Mouse (Mus musculus) limb, embryonic 12.5 days (tissue): ENCODE measurements around the gene Pheta2. TPM values are rescaled to one million over a fixed set of nuclear protein-coding genes. Genes with fewer than 3 reads are reported as not detected.
"Not testable (repeated sequence)": the region's sequence is repeated elsewhere in the genome, so short reads cannot be mapped to it uniquely, and the experiment has no call there.

Source experiments
- ATAC-seq: fragments of 200-750 bp; cut with Nextera tagmentation; 2 replicates; pipeline ENCODE4 v1.8.0; 2017; ENCODE audit warnings: low read depth, moderate TSS enrichment; ENCODE audit not compliant: insufficient number of reproducible peaks, insufficient read depth, low FRiP score, low TSS enrichment
- H3K27ac ChIP-seq: fragments of 300-500 bp; sonication (generic); 2 replicates; pipeline ENCODE4 v1.5.1; 2016; ENCODE audit warnings: mild to moderate bottlenecking, moderate library complexity
- H3K27me3 ChIP-seq: fragments of 300-500 bp; sonication (generic); 2 replicates; pipeline ENCODE4 v1.6.1; 2016; ENCODE audit warnings: mild to moderate bottlenecking, moderate library complexity
- H3K36me3 ChIP-seq: fragments of 300-500 bp; sonication (generic); 2 replicates; pipeline ENCODE4 v1.6.1; 2016; ENCODE audit warnings: mild to moderate bottlenecking, moderate library complexity
- H3K4me1 ChIP-seq: fragments of 300-500 bp; sonication (generic); replicated peaks from 2 replicates; pipeline ENCODE4 v1.6.1; 2016
- H3K4me2 ChIP-seq: fragments of 300-500 bp; sonication (generic); 2 replicates; pipeline ENCODE4 v1.6.1; 2016; ENCODE audit warnings: mild to moderate bottlenecking, moderate library complexity
- H3K4me3 ChIP-seq: fragments of 300-500 bp; sonication (generic); replicated peaks from 2 replicates; pipeline ENCODE4 v1.5.1; 2016; ENCODE audit warnings: mild to moderate bottlenecking
- H3K9ac ChIP-seq: fragments of 300-500 bp; sonication (generic); replicated peaks from 2 replicates; pipeline ENCODE4 v1.6.1; 2016; ENCODE audit warnings: mild to moderate bottlenecking, moderate library complexity
- H3K9me3 ChIP-seq: fragments of 300-500 bp; sonication (generic); 2 replicates; pipeline ENCODE4 v1.6.1; 2016; ENCODE audit warnings: mild to moderate bottlenecking, moderate library complexity
- WGBS: fragments of 180-500 bp; shearing (Covaris S2); methylation state at CpG from one replicate; pipeline ENCODE4 v1.1.7; 2016; 5-methylcytosine and 5-hydroxymethylcytosine counted together
- microRNA-seq: library from miRNA; unstranded; fragments of <30 nt; microRNA quantifications from one replicate; pipeline ENCODE4, GENCODE M21; 2017
- polyA plus RNA-seq: library from polyadenylated mRNA; unstranded; fragments of >200 nt; fragmentation: Nextera tagmentation; extraction: Ambion mirVana; gene quantifications from 2 replicates; pipeline ENCODE4 v1.2.1, GENCODE M21; 2016

Gene Pheta2
- polyA plus RNA-seq, 1 experiment from 2014 or later, result 11.0 TPM

DNA sequence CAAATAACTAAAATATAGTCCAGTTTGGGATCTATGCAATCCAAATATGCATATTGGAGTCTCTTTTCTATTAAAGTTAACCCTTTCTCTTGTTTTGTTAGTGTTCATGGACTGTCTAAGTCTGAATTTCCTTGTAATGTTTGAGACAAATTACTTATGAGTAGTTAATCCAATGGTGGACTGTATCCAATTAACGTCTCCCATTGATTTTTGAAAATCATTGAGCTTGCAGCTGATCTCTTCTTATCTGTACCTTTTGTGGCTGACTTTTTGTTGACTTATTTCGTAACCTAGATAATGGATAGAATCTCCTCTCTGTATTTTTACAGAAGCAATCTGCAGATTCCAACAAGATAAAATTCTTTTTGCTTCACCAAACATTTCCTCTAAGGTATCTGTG is 43.7 kb downstream of the Pheta2 start:
- 84% methylated on average over 2 of the region's 2 CpGs for WGBS
- no peak overlapping the region for H3K4me2 ChIP-seq

DNA sequence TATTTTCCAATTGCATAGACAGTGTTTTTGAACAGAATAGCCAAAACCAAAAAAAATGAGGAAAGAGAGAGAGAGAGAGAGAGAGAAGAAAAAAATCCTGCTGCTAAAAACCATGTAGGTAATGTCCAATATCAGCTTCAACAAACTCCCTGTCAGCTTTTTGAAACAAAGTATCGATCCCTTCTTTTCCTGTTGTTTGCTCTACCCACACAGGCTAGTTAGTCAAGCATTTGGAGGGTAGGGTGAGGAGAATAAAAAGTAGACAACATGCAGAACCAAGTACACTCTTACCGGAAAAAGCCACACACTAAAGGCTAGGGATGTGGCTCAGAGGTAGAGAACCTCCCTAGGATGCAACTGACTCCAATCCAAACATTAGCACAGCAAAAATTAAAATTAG is 47.0 kb downstream of the Pheta2 start:
- Histone ChIP-seq H3K27ac (no peak overlapping the region), H3K4me2 (no peak overlapping the region), H3K9me3 (no peaks in the 10 kb centered on the region), H3K9ac (no peak overlapping the region), H3K4me3 (no peak overlapping the region), H3K27me3 (no peaks in the 10 kb centered on the region), H3K36me3 (no peaks in the 10 kb centered on the region), H3K4me1 (peaks cover 4% of the 10 kb centered on the region; the same call in 1 of the 2 replicates)
- no peak for ATAC-seq
- 91% methylated on average over 2 of the region's 2 CpGs for WGBS

More for the DNA sequence above, 43.7 kb downstream of the Pheta2 start:
- H3K9ac ChIP-seq, result no peak overlapping the region
- H3K9me3 ChIP-seq, result no peaks in the 10 kb centered on the region
- H3K36me3 ChIP-seq, result no peaks in the 10 kb centered on the region
- peaks cover 14% of the 10 kb centered on the region for H3K4me1 ChIP-seq
- H3K4me3 ChIP-seq, result no peak overlapping the region
- ATAC-seq, result no peak
- no peak overlapping the region for H3K27ac ChIP-seq
- no peaks in the 10 kb centered on the region; the same call in 1 of the 2 replicates for H3K27me3 ChIP-seq

- not testable (repeated sequence) for H3K27me3 ChIP-seq, H3K4me1 ChIP-seq, H3K9me3 ChIP-seq, H3K4me2 ChIP-seq, H3K4me3 ChIP-seq, H3K36me3 ChIP-seq, ATAC-seq, H3K9ac ChIP-seq, H3K27ac ChIP-seq
- WGBS, result 89% methylated on average over 10 of the region's 10 CpGs
Measured at GRCm38 (mm10) chr15:82389916-82390315, 51.2 kb downstream of the Pheta2 start.

DNA sequence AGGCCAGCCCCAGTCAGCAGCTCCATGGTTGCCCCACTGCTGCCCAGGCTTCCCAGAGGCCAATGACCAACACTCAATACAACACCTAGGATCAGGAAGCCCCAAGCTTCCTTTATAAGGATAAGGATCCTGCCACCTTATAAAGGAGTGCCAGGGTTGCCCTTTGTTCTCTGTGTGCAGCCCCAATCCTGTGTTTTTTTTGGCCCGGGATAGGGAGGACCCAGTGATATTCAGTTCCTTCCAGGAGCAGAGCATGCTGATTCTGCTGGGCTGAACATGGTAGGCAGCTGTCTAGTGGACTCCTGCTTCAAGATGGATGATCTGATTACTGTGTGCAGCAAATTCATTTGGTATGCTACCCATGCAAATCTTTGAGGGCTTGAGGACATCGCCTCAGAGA is 55.2 kb downstream of the Pheta2 start, which contains the start of gene Cyp2d11:
Gene Cyp2d11, minus strand, starts transcription at position 101 of the 400 bp plus-strand sequence.
- H3K9me3 ChIP-seq, H3K27ac ChIP-seq, ATAC-seq, H3K4me3 ChIP-seq, H3K9ac ChIP-seq, H3K36me3 ChIP-seq, H3K4me1 ChIP-seq, H3K27me3 ChIP-seq, H3K4me2 ChIP-seq: not testable (repeated sequence)
- 82% methylated on average over 2 of the region's 2 CpGs for WGBS

Small RNAs within 50 kb of the gene (microRNA-seq; reads per million reads assigned to microRNA genes)
- not detected for gene Mir7684

Other genes starting within 250 kb of the Pheta2 start
- 23.4 and 26.6 TPM in 2 replicates for gene Ccdc134, start 211.0 kb upstream of the Pheta2 start, polyA plus RNA-seq
- gene Srebf2, start 191.8 kb upstream of the Pheta2 start, polyA plus RNA-seq, result 186 and 188 TPM in 2 replicates
- 0.10 and 0.23 TPM in 2 replicates for gene Shisa8, start 126.1 kb upstream of the Pheta2 start, polyA plus RNA-seq
- 0.10 TPM in 1 of 2 replicates, not detected in the other for gene Tnfrsf13c, start 114.6 kb upstream of the Pheta2 start, polyA plus RNA-seq
- 75.5 and 75.7 TPM in 2 replicates for gene Cenpm, start 94.2 kb upstream of the Pheta2 start, polyA plus RNA-seq
- not detected in 2 replicates for gene 1500009C09Rik, start 86.5 kb upstream of the Pheta2 start, polyA plus RNA-seq
- gene Sept3, start 64.0 kb upstream of the Pheta2 start, polyA plus RNA-seq, result 45.5 and 46.3 TPM in 2 replicates
- gene Wbp2nl, start 40.0 kb upstream of the Pheta2 start, polyA plus RNA-seq, result not detected in 2 replicates
- gene Naga, start within 50 bp of the Pheta2 start, polyA plus RNA-seq, result 33.6 and 34.1 TPM in 2 replicates
- 204 and 226 TPM in 2 replicates for gene Smdt1, start within 50 bp of the Pheta2 start, polyA plus RNA-seq
- gene Ndufa6, start 15.4 kb downstream of the Pheta2 start, polyA plus RNA-seq, result 302 and 311 TPM in 2 replicates
- gene Cyp2d22, start 41.3 kb downstream of the Pheta2 start, polyA plus RNA-seq, result 3.3 and 5.2 TPM in 2 replicates
- gene Cyp2d11, start 55.1 kb downstream of the Pheta2 start, polyA plus RNA-seq, result not detected in 2 replicates
- gene Cyp2d10, start 68.3 kb downstream of the Pheta2 start, polyA plus RNA-seq, result not detected in 2 replicates
- gene Cyp2d9, start 94.5 kb downstream of the Pheta2 start, polyA plus RNA-seq, result not detected in 2 replicates
- not detected in 2 replicates for gene Cyp2d12, start 216.1 kb downstream of the Pheta2 start, polyA plus RNA-seq